Mouse (Mus musculus) mature B cell (primary cell): ENCODE measurements around the gene P2rx7.
"Not testable (repeated sequence)": the region's sequence is repeated elsewhere in the genome, so short reads cannot be mapped to it uniquely, and the experiment has no call there.

Source experiments
- in situ Hi-C: fragments of 300-500 bp; cut with MboI; formaldehyde crosslinking; loops from 2 replicates; pipeline ENCODE4 v1.14.3; 2019

Gene P2rx7

DNA sequence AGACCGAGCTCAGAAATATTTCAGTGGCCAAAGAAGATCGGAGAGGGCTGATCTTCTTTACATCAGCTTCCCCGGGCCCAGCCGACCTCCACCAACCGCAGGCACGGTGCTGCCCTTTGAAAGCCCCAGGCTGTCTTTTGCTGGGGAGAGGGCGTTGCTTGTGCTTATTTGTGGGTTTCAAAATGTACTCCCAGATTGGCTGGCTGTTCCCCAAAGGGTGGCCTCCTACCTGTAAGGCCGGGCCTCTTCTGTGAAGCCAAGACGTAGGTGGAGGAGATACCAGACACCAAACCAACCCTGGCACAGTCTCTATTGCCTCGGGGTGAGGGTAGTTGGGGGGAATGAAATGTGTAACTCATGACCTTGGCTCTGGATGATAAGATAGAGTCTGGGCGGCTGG is 2.3 kb downstream of the P2rx7 start:
- in situ Hi-C loops: no loop called here

DNA sequence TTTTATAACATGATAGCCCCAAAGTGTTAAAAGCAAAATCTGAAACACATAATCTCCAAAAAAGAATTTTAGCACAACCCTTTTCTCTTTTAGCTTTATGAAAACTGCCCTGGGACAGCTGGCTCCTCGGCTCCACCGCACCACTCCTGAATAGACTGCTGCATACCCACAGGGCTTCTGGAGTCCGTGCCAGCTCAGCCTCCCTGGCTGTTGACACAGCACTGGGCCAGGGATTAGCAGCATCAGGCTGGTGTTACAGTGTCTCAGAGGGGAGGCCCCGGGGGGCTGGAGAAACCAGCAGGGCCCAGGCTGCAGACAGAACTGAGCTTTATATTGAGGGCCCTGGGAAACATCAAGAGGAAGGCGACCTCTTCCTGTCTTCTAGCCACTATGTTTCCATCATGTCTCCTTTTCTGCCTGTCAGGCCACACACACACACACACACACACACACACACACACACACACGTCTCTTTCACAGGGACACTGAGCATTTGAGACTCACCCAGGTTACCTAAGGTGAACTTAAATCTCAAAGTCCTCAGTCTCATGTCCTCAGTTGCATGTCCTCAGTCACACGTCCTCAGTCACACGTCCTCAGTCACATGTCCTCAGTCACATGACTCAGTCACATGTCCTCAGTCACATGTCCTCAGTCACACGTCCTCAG is 3.7 kb downstream of the P2rx7 start:
- in situ Hi-C loops: no loop called here

DNA sequence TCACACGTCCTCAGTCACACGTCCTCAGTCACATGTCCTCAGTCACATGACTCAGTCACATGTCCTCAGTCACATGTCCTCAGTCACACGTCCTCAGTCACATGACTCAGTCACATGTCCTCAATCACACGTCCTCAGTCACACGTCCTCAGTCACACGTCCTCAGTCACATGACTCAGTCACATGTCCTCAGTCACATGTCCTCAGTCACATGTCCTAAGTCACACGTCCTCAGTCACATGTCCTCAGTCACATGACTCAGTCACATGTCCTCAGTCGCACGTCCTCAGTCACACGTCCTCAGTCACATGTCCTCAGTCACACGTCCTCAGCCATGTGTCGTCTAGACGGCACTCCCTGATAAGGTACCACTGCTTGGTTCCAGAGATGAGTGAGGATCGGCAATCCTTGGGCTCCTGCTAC is 4.3 kb downstream of the P2rx7 start:
- in situ Hi-C loops: not testable (repeated sequence)

DNA sequence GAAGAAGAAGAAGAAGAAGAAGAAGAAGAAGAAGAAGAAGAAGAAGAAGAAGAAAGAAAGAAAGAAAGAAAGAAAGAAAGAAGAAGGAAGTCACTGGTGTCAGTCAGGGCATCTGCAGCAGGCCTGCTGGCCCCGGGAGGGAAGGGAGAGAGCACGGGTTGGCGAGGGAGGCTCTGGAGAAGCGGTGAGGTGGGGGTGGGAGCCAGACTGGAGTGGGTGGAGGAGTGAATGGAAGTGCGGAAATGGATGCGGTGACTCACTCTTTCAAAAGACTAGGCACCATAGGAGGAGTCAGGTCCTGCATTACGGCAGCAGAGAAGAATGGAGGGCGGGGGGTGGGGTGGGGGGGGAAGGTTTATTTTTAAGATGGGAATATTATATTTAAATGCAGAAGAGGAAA is 5.6 kb downstream of the P2rx7 start:
- in situ Hi-C loops: no loop called here

DNA sequence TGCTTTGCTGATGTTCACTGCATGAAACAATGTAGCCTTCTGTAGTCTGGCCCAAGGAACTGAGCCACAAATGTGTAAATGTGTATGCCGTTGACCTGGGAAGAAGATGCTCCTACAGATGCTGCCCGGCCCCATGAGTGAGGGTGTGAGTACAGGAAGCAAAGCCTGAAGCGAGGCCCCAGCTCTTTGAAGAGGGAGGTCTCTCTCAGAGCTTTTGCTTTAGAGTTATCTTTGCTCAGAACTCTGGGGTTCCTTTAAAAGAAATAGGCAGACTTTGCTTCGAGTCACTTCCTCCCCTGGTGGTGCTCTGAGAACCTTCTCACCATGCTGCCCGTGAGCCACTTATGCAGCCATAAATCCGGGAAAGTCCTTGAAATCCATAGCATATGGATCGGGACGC is 6.4 kb downstream of the P2rx7 start:
- in situ Hi-C loops: no loop called here

DNA sequence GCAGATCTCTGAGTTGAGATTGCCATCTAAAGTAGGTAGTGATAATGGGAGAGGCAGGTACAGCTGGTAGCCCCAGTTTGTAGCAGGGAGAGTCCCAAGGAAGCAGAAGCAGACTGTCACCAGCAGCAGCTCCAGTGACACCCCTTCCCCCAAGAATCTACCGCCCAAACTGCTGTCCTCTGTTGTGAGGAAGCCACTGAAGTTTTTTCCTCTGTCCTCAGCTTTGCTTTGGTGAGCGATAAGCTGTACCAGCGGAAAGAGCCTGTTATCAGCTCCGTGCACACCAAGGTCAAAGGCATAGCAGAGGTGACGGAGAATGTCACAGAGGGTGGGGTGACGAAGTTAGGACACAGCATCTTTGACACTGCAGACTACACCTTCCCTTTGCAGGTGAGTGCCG is 8.8 kb downstream of the P2rx7 start:
- in situ Hi-C loops: no loop called here

DNA sequence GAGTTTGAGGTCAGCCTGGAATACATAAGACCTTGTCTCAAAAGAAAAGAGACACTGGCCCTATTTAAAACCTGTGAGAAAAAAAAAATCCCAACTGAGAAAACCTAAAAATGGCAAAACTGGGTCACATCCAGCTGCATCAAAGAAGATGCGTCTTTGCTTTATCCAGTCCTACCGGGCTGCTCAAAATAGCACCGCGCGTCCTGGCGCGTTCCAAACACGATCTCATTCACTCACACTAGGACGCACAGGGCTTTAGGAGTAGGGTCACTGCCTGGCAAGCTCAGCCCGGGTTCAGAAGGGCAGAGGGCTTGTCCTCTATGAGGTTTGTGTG is 9.4 kb downstream of the P2rx7 start:
- in situ Hi-C loops: no loop called here

DNA sequence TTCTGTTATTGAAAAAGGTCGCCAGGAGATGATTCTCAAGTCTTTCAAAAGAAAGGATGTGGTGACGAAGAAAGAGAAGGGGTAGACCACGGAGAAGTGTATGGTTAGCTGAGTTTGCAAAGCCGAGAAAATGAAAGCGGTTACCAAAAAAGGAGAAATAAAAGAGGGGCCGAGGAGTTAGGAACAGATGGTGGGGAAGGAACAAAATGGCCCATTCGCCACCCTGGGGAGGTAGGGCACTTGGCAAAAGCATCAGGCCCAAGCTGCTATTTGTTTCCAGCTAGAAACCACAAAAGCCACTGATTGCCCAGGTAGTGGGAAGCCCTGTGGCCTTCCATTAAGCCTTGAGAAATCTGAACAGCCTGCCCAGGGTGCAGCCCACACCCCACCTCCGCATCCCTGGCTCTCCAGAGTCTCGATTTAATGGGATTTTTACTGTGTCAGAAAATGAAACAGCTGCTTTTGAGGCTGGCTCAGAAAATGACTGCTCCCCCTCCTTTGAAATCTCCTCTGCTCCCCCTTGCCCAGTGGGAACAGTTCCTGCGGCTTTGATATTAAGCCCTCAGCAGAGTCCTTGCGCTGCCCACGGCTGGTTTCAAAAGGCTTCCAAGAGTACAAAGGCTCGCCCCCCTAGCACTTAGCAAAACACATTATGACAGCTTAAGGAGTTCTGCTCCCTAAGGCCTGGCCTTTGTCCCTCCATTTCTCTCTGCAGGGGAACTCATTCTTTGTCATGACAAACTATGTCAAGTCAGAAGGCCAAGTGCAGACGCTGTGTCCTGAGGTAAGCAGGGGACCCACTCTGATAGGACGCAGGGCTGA is 9.9 kb downstream of the P2rx7 start:
- in situ Hi-C loops: no loop called here

DNA sequence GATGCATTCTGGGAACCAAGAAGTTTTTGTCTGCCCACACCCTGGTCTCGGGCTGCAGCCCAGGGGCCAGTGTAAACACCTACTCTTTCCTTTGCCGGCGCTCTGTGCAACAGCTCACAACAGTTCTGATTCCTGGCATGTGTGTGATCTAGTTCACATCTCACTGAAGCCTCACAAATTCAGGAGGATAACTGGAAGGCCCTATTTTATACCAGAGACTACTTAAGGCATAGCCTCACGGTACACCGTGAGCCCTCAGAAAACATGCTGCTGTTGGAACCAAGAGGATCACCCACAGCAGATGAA is 10.5 kb downstream of the P2rx7 start:
- in situ Hi-C loops: no loop called here

DNA sequence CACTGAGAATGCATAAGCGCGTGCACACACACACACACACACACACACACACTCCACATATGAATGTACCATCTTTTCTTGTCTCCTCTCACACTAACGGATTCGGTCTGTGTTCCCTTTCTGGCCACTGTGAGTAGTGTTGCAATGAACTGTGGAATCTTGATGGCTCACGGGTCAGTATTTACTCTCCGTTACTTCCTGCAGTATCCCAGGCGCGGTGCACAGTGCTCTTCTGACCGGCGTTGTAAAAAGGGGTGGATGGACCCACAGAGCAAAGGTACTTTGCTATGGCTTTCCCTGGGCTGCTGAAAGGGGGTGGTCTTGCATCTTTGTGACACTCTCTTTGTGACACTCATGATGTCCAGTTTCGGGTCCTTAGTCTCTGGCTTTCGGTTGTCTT is 13.1 kb downstream of the P2rx7 start:
- in situ Hi-C loops: no loop called here

DNA sequence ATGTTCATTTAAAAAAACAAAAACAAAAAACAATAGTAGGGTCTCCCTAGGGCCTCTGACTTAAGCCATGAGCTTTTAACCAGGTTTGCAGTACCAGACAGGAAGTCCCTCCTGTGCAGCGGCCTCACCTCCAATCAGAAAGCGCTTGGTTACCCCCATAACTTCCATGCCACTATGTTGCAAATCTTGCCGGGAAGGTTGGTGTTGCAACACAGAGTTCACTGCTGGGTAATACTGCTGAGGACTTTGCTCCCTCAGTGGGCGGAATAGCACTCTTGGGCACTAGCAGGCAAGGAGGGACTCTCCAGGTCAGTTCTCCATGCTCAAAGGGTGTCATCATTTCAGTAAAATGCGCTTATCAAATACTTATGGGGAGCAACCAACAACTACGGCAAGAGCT is 18.8 kb downstream of the P2rx7 start:
- in situ Hi-C loops: no loop called here

DNA sequence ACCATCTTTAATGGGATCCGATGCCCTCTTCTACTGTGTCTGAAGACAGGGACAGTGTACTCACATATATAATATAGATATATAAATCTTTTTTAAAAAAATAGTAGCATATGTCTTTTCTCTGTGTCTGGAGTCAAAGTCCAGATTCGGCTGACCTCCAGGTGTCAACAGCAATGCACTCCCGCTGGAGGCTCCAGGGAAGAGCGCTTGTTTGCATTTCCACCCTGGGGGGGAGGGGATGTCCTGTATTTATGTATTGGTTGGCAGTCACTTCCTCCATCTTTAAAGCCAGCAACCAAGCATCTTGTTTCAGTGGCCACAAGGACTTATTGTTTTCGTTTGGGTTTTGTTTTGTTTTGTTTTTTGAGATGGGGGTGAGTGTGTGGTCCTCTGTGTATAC is 21.3 kb downstream of the P2rx7 start:
- in situ Hi-C loops: no loop called here

DNA sequence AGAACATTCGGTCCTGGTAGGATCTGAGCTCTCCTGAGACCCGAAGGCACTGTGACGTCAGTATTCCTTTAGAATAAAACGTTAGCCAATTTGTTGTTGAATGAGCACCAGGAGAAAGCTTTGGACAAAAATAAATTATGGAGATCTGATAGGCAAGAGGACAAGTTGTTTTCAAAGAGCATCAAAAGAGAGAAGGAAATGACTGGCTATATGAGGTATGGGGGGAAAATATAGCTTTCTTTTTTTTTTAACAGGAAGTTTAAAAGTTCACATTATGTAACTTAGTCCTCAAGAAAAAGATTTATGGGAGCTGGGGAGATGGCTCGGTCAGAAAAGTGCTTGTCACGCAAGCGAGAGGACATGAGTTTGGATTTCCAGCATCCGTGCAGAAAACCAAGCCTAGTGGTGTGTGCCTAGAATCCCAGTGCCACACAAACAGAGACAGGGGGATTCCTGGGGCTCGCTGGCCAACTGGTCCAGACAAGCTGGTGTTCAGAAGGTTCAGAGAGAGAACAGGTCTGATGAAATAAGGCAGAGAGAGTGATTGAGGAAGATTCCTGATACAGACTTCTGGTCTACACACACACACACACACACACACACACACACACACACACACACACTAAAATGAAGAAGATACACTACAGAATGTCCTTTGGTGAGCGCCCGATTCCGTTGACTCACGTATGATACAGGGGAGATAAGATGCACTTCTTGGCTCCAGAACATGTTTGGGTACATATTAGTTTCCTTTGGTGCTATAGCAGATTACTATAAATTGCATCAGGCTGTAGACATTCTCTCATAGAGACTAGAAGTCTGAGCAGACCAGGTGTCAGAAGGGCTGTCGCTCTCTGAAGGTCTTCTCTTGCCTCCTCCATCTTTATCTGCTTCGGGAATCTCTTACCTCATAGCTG is 25.5 kb downstream of the P2rx7 start:
- in situ Hi-C loops: no loop called here

DNA sequence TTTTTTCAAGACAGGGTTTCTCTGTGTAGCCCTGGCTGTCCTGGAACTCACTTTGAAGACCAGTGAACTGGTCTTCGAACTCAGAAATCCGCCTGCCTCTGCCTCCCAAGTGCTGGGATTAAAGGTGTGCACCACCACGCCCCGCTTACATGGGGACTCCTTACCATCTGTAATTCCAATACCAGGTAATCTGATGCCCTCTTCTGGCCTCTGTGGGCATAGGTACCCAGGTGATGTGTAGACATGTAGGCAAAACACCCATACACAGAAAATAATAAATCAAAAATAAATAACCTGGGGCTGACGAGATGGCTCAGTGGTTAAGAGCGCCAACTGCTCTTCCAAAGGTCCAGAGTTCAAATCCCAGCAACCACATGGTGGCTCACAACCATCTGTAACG is 27.9 kb downstream of the P2rx7 start:
- in situ Hi-C loops: not testable (repeated sequence)

DNA sequence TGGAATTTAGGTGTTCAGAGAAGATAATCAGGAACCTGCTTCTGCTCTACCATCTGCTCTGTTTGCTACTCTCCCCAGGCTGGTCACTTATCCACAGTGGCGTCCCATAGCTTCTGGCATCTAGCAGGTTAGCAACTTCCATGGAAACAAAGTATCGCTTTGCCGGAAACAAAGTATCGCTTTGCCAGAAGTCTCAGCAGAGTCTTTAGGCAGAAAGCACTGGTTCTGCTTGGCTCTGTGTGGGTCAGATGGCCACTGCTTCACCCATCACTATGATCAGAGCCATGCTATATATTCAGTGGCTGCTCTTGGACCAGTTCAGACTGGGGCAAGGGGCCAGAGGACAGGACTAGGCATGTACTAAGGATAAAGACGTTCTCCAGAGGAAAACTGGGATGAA is 28.6 kb downstream of the P2rx7 start:
- in situ Hi-C loops: no loop called here

DNA sequence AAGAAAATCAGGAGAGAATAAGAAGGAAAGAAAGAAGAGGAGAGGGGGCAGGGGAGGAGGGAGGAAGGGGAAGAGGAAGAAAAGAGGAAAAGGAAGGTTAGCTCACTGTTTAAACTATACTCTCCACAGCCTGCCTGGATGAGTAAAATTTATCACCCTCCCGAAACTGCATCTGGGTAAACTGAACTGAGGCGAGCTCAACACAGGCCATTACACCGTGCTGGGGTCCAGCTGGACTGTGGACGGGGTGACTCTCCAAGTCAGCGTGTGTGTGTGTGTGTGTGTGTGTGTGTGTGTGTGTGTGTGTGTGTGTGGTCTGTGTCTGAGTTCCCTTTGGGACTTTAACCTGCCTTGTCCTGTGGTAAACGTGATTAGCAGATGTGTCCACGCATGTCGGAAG is 32.3 kb downstream of the P2rx7 start:
- in situ Hi-C loops: no loop called here

DNA sequence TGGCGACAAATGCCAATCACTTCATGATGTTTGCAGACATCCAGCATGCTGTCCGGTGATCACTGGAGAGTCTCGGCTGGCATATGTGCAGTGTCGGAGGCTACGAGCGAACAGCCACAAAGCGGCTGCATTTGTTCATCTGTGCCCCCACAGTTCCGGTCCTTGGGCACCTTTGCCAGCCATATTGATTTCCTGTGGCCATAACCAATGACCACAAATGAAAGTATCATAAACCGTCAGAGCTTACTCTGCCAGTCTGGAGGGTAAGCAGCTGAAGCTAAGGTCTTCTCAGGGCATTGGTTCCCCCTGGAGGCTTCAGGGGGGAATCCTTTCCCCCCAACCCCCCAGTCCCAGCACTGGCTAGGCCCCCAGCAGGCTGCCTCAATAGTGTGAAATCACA is 34.3 kb downstream of the P2rx7 start:
- in situ Hi-C loops: no loop called here

DNA sequence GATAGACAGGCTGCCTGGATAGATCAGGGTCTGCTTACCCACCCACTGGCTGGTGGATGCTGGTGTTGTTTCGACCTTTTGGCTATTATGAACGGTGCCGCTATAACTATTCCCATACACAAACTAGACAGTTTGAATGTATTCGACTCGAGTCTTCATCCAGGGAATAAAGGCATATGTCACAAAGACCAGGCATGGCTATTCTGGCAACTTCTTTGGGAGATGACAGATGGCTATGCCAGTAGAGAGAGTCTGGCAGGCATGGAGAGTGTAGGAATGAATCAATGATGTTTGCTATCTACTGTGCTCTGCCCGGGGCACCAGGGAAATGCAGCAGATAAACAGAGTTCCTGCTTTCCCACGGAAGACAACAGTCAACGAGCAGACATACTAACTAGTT is 36.2 kb downstream of the P2rx7 start:
- in situ Hi-C loops: no loop called here

DNA sequence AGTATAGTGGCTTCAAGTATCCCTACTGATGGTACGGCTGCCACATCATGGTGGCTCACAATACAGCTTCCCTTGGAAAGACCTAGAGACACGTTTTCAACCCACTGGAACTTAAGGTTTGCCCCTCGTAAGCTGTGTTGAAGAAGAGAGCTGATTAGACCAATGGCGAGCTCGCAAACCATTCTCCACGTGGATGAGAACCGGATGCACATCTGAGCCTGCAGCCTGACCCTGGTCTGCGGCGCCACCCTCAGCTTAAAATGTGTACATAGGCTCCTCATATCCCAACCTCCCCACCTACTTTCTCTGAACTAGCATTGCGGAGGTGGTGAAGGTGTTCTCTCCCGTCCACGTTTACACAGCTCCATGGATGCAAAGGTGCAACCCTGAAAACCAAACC is 37.6 kb downstream of the P2rx7 start:
- in situ Hi-C loops: no loop called here

DNA sequence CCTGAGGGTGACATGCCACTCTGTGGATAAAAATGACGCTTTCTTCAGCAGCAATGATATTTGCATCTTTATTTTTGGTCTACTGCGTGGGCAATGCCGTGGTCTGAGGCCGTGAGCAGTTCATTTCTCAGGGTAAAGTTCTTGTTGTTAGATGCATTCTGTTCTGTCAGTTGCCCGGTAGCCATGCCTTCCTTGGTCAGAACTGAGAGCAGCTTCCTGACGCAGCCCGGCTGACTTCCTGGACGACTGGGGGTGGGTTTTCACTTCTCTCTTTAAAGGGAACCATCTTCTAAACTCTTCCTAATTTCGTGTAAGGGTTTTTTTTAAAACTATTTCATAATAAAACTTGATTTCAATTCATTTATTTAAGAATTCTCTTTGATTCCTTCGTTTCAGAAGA is 40.2 kb downstream of the P2rx7 start:
- in situ Hi-C loops: no loop called here

DNA sequence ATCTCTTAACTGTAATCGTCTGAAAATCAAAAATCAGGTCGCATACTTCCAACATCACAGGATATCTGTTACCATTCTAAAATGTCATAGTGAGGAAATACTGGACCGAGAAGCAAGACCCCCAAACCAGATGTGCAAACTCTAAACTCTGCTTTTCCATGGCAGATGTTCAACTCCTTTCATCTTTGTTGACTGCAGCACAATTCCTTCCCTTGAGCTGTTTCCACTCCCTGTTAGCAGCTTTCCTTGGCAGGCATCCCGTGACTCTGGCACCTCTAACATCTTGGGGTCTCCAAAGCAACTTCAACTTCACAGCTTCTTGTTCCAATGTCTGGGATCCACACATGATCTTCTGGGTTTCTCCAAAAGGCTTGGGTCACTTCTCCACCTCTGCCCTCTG is 43.7 kb downstream of the P2rx7 start:
- in situ Hi-C loops: no loop called here

DNA sequence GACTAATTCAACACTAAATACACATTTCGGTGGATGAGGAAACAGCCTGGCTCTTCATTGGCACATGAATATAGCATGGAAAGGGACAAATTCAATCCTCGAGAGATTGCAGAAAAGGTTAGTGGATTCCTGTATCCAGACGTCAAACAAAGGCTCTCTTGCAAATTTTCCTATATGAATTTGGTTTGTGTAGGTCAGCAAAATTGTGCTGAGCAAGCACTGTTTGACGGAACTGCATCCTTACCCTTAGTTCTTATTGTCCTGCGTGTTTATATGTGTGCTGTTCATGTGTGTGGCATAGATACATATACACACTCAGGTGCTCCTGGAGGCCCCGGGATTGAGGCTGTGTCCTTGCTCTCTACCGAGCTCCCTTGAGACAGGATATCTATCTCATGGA is 45.4 kb downstream of the P2rx7 start:
- in situ Hi-C loops: no loop called here

DNA sequence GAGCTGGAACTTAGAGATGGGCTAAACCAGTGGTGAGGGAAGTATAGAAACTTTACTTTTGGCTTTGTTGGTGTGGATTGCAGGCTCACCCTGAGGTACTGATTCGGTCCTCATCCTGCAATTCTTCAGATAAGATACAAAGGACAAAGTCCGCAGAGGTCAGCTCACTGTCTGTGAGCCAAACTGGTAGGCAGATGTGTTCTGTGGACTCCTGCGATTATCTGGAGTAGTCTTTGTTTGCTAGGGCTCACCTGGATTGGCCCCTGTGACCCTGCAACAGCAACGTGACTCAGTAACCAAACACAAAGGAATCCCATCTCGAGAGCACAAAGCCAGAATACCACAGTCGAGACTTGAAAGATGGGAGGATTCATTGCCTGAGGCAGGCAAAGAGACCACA is 46.8 kb downstream of the P2rx7 start:
- in situ Hi-C loops: no loop called here
